Mouse (Mus musculus): Measurements from ENCODE around the gene Gpatch3. TPM values are rescaled to one million over a fixed set of nuclear protein-coding genes. Genes with fewer than 3 reads are reported as not detected.

The Gpatch3 gene
- total RNA-seq, 2 experiments from 2014 or later = 8.3 to 10.0 TPM

GRCm38 (mm10) chr4:133584059-133584951 is 9.8 kb downstream of the Gpatch3 start, which contains the start of gene Gpn2:
Gene Gpn2, plus strand, starts transcription at chr4:133584362.
- peak; percentile 87 to 89 for DNase-seq (ENCODE audit: low spot score in 2 of 2)

GRCm38 (mm10) chr4:133592570-133592969 is 18.0 kb downstream of the Gpatch3 start:
- DNase-seq (ENCODE audit: low spot score in 2 of 2) = peak; percentile 55 to 60

- DNase-seq (ENCODE audit: low spot score in 2 of 2) = peak; percentile 36 to 41
Observed at GRCm38 (mm10) chr4:133595538-133595937, 21.0 kb downstream of the Gpatch3 start.

GRCm38 (mm10) chr4:133596084-133596483 is 21.5 kb downstream of the Gpatch3 start:
- no peak for DNase-seq (ENCODE audit: low spot score in 2 of 2)

- DNase-seq (ENCODE audit: low spot score in 2 of 2) = no peak
Observed at GRCm38 (mm10) chr4:133598616-133599015, 24.1 kb downstream of the Gpatch3 start.

- DNase-seq (ENCODE audit: low spot score in 2 of 2) = no peak
Observed at GRCm38 (mm10) chr4:133599116-133599515, 24.6 kb downstream of the Gpatch3 start.

- DNase-seq (ENCODE audit: low spot score in 2 of 2) = peak; percentile 71 to 82
Observed at GRCm38 (mm10) chr4:133599571-133600073, 25.1 kb downstream of the Gpatch3 start.

GRCm38 (mm10) chr4:133600306-133600705 is 25.8 kb downstream of the Gpatch3 start:
- no peak for DNase-seq (ENCODE audit: low spot score in 2 of 2)

- DNase-seq (ENCODE audit: low spot score in 2 of 2) = no peak
Observed at GRCm38 (mm10) chr4:133601721-133602218, 27.2 kb downstream of the Gpatch3 start, which contains the start of gene Sfn. Gene Sfn, minus strand, starts transcription at chr4:133602168.

GRCm38 (mm10) chr4:133603056-133603455 is 28.5 kb downstream of the Gpatch3 start:
- no peak for DNase-seq (ENCODE audit: low spot score in 2 of 2)

- no peak for DNase-seq (ENCODE audit: low spot score in 2 of 2)
Observed at GRCm38 (mm10) chr4:133604175-133604574, 29.6 kb downstream of the Gpatch3 start.

GRCm38 (mm10) chr4:133604856-133605255 is 30.3 kb downstream of the Gpatch3 start:
- DNase-seq (ENCODE audit: low spot score in 2 of 2) = no peak

GRCm38 (mm10) chr4:133605330-133605729 is 30.8 kb downstream of the Gpatch3 start:
- no peak for DNase-seq (ENCODE audit: low spot score in 2 of 2)

GRCm38 (mm10) chr4:133607284-133607683 is 32.7 kb downstream of the Gpatch3 start:
- no peak for DNase-seq (ENCODE audit: low spot score in 2 of 2)

GRCm38 (mm10) chr4:133609719-133610118 is 35.2 kb downstream of the Gpatch3 start:
- DNase-seq (ENCODE audit: low spot score in 2 of 2) = peak; percentile 68 to 84

- DNase-seq (ENCODE audit: low spot score in 2 of 2) = no peak
Observed at GRCm38 (mm10) chr4:133611815-133612214, 37.3 kb downstream of the Gpatch3 start.

GRCm38 (mm10) chr4:133612416-133612815 is 37.9 kb downstream of the Gpatch3 start:
- no peak for DNase-seq (ENCODE audit: low spot score in 2 of 2)

- no peak for DNase-seq (ENCODE audit: low spot score in 2 of 2)
Observed at GRCm38 (mm10) chr4:133613026-133613425, 38.5 kb downstream of the Gpatch3 start.

- no peak for DNase-seq (ENCODE audit: low spot score in 2 of 2)
Observed at GRCm38 (mm10) chr4:133613867-133614266, 39.3 kb downstream of the Gpatch3 start.

GRCm38 (mm10) chr4:133614274-133614761 is 39.8 kb downstream of the Gpatch3 start:
- peak; percentile 74 to 81 for DNase-seq (ENCODE audit: low spot score in 2 of 2)

- no peak for DNase-seq (ENCODE audit: low spot score in 2 of 2)
Observed at GRCm38 (mm10) chr4:133615416-133615815, 40.9 kb downstream of the Gpatch3 start.

GRCm38 (mm10) chr4:133617936-133618335 is 43.4 kb downstream of the Gpatch3 start:
- no peak for DNase-seq (ENCODE audit: low spot score in 2 of 2)

Data from left cerebral cortex, adult 18-20 months (tissue).